Mouse (Mus musculus) spleen, postnatal 10 days (tissue): ENCODE results near the gene Cnr2.

Source experiments
- DNase-seq, 2 experiments: peaks; one replicate each; pipeline ENCODE4 v3.0.0; 2021 to 2022; ENCODE audit warnings: low spot score in 2 of 2

Gene Cnr2

DNA sequence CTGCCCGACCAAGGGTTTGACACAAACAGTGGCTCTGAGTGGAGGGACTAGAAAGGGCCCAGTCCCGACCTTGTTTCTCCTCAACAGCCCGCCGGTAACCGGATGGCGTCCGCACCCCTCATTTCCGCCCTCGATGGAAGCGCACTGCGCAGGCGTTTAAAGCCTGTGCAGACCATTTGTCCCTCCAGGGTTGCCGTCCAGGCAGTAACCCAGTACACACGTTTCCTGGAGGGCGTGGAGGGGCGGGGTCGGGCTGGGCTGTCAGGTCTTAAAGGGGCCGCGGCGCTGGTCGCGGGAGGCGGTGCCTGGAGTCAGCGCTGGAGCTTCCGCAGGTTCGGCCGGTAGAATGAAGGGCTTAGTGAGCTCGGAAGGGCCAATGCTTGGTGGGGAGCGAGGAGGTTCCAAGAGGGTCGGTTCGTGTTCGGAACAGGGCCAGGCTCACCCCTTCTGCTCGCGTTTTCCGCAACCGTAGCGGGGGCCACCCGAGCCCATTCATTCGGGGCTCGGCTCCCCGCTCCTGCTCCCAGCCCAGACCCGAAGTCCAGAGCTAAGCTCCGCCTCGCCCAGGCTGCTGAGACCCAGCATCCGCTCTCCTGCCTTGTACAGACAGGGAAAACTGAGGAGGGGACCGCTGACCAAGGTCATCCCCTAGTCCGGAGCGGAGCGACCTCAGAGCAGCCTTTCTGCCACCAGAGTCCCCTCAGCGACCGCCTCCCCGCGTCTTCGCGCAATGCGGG, 68.4 kb downstream of the Cnr2 start, which contains the start of gene Gale:
Gale (plus strand) TSS at position 271 of the 737 bp plus-strand sequence.
- peak; percentile 86 to 96 for DNase-seq

DNA sequence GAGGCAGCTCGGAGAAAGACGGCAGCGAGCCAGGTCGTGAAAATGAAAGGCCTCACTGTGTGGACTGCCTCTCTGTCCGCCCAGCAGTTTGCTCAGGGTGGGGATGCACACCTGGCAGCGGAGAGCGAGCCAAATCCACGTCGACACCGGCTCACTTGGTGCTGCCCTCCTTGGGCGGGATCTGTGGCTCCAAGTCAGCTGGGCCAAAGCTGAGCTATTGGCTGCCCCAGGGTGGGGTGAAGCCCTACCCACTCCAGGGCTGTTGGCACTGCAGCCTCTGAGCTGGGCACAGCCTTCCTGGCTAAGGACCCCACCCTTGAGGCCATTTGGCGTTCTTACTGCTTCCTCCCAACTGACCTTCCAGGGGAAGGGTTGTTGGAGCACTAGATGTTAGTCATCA, 69.2 kb downstream of the Cnr2 start:
- DNase-seq = peak; percentile 46 to 61

DNA sequence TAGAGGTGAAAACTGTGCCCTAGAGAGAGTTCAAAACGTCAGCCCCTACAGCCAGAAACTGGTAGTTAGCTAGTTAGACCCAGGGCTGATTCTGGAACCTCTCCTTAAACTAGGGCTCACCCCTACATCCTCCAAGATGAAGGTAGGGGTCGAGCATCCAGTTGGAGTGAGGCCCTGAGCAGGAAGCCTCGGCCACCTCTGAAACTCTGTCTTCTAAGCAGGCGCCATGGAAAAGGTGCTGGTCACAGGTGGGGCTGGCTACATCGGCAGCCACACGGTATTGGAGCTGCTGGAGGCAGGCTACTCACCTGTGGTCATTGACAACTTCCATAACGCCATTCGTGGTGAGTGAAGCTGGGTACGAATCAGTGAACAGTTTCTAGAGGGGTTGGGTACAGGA, 69.9 kb downstream of the Cnr2 start:
- no peak for DNase-seq

DNA sequence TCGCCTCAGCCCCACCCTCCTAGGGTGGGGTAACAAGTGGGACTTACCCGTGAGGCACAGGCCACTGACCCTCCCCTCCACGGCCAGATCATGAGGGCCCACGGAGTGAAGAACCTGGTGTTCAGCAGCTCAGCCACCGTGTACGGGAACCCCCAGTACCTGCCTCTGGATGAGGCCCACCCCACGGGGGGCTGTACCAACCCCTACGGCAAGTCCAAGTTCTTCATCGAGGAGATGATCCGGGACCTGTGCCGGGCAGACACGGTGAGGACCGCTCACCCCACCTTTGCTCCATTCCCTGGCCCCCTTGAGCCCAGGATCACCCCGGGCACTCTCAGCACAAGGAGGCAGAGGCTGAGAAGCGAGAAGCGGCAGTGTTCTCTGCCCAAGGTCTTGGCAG, 71.1 kb downstream of the Cnr2 start:
- DNase-seq = no peak

DNA sequence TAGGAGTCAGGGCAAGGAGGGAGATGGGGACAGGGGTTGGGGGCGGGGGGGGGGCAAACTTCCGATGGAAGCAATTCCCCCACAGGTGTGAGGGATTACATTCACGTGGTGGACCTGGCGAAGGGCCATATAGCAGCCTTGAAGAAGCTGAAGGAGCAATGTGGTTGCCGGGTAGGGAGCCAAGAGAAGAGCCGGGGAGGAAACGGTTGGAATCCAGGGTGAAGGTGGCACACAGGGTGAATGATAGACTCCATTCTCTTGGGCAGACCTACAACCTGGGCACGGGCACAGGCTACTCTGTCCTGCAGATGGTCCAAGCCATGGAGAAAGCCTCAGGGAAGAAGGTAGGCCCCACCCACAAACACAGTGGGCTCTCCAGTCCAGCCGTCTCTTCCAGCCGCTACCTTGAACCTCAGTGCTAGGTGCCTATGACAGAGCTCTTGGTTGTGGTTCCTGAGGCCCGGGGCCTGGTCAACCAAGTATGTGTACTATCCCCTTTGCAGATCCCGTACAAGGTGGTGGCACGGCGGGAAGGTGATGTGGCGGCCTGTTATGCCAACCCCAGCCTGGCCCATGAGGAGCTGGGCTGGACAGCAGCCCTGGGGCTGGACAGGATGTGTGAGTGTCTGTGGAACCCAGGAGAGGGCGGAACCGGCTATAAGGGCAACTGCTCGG, 72.0 kb downstream of the Cnr2 start:
- DNase-seq = no peak

DNA sequence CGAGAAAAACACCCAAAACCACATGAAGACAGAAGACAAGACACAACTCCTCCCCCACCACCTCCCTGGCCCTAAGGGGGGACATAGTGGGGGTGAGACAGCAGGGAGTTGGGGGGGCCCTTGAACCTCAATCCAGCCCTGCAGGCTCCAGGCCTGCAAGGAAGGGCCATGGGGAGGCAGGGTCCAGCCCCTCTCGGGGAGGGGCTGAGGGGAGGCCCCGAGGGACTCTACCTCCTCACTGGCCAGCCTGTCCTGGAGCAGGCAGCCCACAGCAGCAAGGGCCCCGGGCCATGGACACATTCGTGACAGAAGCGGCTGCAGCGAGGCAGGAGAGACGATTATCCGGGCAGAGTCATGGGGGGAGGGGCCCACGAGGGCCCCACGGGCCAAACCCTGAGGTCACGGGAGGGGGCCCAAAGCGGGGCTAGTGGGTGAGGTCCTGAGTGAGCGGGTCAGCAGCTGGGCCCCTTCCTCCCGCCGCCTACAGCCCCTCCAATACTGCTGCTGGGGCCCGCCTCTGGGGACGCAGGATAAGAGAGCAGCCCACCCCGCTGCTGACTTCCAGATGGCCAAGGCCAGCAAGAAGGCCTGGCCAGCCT, 73.2 kb downstream of the Cnr2 start:
- DNase-seq = peak in 1 of 2 experiments; percentile 16

DNA sequence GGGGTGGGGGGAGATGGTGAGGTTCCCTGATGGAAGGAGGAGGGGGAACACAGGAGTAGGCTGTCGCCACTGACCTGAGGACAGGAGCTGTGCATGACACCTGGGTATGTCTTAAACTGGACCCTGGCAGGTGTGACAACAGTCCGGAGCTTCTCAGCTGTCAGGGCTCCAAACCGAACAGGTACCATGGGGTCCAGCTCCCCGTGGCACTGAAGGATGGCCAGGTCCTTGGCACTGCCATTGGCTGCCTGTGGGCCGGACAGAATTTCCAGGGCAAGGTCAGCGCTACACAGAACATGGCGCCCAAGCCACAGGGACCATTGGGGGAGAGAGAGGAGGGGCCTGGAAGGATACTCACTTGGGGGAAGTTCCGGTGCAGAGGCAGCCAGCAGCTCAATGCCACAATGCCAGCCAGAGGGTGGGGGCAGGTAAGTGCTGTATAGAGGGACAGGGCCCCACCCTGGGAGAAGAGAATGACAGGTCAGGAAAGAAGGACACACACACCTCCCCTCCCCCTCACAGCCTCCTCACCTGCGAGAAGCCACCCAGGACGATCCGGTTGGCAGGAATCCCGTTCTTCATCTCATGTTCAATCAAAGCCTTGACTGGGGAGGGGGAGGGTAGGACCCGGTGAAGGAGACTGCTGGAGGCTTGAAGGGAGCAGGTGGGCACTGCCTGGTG, 74.0 kb downstream of the Cnr2 start:
- no peak for DNase-seq
